Mouse (Mus musculus) liver, postnatal 0 days (tissue): ENCODE measurements around the gene Idua.

Source experiments
- CTCF ChIP-seq: sonication (generic); IDR thresholded peaks from 2 replicates; pipeline ENCODE4 v1.5.1; 2016; ENCODE audit warnings: antibody characterized with exemption, low read depth
- EP300 ChIP-seq: IDR thresholded peaks from 2 replicates; pipeline ENCODE4 v1.6.1; 2016; ENCODE audit warnings: antibody characterized with exemption, low read depth, mild to moderate bottlenecking

DNA sequence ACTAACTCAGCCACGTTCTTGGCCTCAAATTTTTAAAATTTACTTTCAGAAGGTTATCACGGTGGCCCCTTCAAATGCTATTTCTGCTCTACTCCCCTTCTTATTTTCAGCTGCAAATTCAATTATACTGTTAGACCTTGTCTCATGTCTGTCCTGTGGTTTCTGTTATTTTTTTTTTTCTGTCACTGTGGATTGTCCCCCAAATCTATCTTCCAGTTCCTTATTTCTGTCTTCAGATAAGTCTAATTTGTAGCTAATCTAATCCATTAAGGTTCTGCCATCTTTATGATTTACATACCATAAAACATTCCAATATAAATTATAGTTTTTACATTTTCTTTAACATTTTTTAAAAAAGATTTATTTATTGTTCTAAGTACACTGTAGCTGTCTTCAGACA, 7.2 kb downstream of the Idua start:
- no peak for TF ChIP-seq CTCF
- no peak for TF ChIP-seq EP300
